Mouse (Mus musculus) spleen, adult 2 months (tissue): ENCODE measurements around the gene Gm17949.

Experiments
- CTCF ChIP-seq: fragments of 200-500 bp; IDR thresholded peaks from 2 replicates; pipeline ENCODE4 v1.5.1; 2011; ENCODE audit warnings: mild to moderate bottlenecking, inconsistent platforms; ENCODE audit not compliant: insufficient read depth, insufficient read length, insufficient replicate concordance; ENCODE audit errors: extremely low read depth
- POLR2A ChIP-seq: fragments of 200-500 bp; IDR thresholded peaks from 2 replicates; pipeline ENCODE4 v1.6.1; 2011; ENCODE audit warnings: low read depth, low read length, inconsistent platforms

GRCm38 (mm10) chr17:57007137-57007905 lies 3.9 kb upstream of the Gm17949 start:
- TF ChIP-seq CTCF (no peak), POLR2A (no peak)
